6 mouse cellular contexts compared by ENCODE assay signal in genomic region chr3:123128091-123128490, GRCm38 (mm10).
"Had no signal": no experiment of that assay in that cellular context is flagged by ENCODE, and none has a peak within 500 bp of the region (broad histone marks: within the 10 kb centered on the region; RNA-seq: fewer than 3 reads in every experiment).

No protein-coding gene starts in this region.

- H3K9me3 ChIP-seq: limb, embryonic 15.5 days; neural tube, embryonic 12.5 days had no signal

- H3K4me2 ChIP-seq: limb, embryonic 15.5 days; neural tube, embryonic 12.5 days had no signal

- H3K9ac ChIP-seq: limb, embryonic 15.5 days; liver, embryonic 14.5 days; neural tube, embryonic 12.5 days had no signal

- H3K27me3 ChIP-seq: limb, embryonic 15.5 days; neural tube, embryonic 12.5 days had no signal

- H3K4me1 ChIP-seq: neural tube, embryonic 12.5 days had no signal

- H3K4me3 ChIP-seq: limb, embryonic 15.5 days; neural tube, embryonic 12.5 days had no signal

- H3K27ac ChIP-seq: limb, embryonic 15.5 days; liver, embryonic 14.5 days; neural tube, embryonic 12.5 days had no signal

- DNase-seq: lung, adult 2 months; midbrain, embryonic 14.5 days; thymus, postnatal 4 days had no signal

- H3K36me3 ChIP-seq: limb, embryonic 15.5 days; neural tube, embryonic 12.5 days had no signal
